Mouse (Mus musculus) gastrocnemius, postnatal 10 days (tissue): ENCODE measurements around the gene Gm13420. TPM values are rescaled to one million over a fixed set of nuclear protein-coding genes. Genes with fewer than 3 reads are reported as not detected.
"Not testable (repeated sequence)": the region's sequence is repeated elsewhere in the genome, so short reads cannot be mapped to it uniquely, and the experiment has no call there.

Experiments
- DNase-seq: peaks from one replicate; pipeline ENCODE4 v3.0.0; 2021; ENCODE audit warnings: mixed read lengths
- total RNA-seq, 2 experiments: library from RNA; stranded (reverse); gene quantifications; 2 replicates each; pipeline ENCODE4 v1.2.3; 2021

Gene Gm13420
- total RNA-seq, 2 experiments from 2014 or later, result not detected

- no peak for DNase-seq
These were observed 12.7 kb downstream of the Gm13420 start for GRCm38 (mm10) chr2:29738799-29739198.

GRCm38 (mm10) chr2:29737209-29737925, 14.1 kb downstream of the Gm13420 start:
- DNase-seq, result no peak

DNA sequence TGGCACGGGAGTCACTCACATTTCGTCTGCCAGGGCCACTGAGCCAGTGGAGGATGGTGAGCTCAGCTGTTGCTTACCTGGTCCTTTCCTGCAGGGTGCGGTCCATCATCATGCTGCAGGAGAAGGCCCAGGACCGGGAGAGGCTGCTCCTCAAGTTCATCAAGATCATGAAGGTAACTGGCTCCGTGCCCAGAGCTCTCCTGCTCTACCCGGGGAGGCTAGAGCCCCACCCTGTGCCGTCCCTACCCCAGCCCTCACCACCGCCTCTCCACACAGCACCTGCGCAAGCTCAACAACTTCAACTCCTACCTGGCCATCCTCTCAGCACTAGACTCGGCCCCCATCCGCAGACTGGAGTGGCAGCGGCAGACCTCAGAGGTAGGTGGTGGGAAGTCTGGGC, 15.8 kb downstream of the Gm13420 start:
- DNase-seq, result no peak

- DNase-seq, result no peak
These were observed 18.1 kb downstream of the Gm13420 start for GRCm38 (mm10) chr2:29733348-29733747.

- no peak for DNase-seq
These were observed 18.9 kb downstream of the Gm13420 start for GRCm38 (mm10) chr2:29732559-29732958.

- peak; percentile 59 for DNase-seq
These were observed 19.9 kb downstream of the Gm13420 start for GRCm38 (mm10) chr2:29731545-29731944.

DNA sequence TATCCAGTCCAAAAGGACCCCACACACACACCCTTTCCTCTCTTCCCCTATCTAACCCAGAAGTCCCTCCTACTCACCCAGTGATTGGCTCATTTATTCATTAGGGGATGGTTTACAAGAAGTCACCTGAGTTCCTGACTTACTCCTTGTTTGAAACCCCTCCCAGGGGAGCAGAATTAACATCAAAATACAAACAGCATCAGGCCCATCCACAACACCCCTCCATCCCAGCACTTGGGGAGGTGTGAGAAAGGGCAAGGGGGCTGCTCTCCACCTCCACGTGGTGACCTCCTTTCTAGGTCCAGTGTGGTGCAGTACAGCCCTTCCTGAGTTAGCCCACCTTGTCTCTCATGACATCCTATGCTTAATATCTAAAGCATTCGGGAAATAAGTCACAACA, 22.0 kb downstream of the Gm13420 start:
- no peak for DNase-seq

DNA sequence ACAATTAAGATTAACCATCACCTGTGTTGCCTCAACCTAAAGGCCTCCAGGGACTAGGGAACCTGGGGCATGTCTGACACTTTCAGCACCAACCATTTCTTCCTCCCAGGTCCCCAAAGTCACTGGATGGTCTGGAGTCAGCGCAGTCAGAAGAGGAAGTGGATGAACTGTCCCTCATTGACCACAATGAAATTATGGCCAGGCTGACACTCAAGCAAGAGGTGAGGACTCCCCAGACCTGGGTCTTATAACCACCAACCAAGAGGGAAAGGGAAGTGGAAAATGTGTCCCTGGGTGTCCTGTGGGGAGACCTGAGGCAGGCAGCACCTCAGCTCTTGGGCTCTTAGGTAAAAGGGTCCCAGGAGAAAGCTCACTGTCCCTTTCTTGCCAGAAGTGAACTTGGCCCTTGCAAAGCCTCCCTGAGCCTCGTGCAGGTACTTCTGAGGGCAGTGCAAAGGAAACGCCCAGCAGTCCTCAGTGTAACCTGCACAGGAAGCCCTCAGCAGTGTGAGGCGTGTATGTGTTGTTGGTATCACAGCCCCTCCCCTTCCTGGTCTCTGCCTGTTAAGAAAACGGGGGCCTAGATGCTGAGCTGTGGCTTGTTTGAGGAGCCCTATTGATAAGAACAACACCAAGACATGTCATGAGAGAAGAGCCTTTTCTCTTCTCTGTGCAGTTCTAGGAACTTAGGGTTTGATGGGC, 26.7 kb downstream of the Gm13420 start:
- DNase-seq, result no peak

DNA sequence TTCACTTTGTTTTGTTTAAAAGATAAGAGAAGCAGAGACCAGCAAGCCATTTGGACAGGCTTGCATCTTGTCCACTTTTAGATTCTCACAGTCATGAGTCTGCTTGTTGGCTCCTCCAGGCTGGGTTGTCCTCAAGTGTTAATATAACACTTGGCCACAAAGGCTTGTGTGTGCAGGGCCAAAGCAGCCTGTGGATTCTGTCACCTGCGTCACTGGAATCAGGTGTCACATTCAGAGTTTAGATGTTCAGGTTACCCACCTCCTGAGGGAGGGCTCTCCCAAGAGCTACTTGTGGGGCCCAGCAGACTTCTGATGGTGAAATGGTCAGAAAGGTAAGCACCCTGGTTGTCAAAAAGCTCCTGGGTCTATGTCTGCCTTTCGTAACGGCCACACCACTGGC, 28.4 kb downstream of the Gm13420 start:
- no peak for DNase-seq

GRCm38 (mm10) chr2:29718581-29718980, 32.9 kb downstream of the Gm13420 start:
- DNase-seq, result no peak

GRCm38 (mm10) chr2:29716691-29717090, 34.8 kb downstream of the Gm13420 start:
- no peak for DNase-seq

- no peak for DNase-seq
These were observed 35.3 kb downstream of the Gm13420 start for GRCm38 (mm10) chr2:29716143-29716542.

DNA sequence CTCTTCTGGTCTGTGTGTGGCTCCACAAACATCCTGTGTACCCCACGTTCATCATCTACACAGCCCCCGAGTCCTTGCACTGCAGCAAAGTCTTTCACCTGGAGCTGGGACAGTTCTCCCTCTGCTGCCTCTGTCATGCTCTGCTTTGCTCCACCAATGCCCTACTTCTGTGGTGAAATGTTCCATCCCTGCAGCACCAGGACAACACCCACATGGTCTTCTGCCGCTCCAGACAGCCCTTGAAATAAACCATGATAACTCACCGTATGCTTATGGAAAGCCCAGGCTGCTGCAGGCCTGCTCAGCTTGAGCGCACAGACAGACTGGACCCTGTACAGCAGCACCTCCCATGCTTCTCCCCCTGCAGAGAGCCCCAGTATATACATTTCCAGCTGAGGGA, 37.4 kb downstream of the Gm13420 start:
- no peak for DNase-seq

DNA sequence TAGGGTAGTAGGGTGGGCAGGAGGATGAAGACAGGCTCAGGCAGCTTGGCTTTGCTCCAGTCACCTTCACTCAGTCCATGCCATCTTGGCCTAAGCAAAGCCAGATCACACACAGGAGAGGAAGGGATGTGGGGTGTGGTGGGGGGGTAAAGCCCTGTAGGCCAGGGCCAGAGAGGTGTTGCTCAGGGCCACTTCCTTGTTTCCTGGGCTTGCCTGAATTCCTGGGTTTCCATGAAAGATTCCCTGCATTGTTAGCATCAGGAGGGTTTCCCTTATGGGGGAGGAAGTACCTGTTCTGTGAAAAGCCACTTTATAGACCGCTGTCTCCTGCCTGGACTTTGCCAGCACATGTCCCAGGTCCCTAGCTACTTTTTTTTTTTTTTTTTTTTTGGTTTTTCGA, 38.0 kb downstream of the Gm13420 start:
- no peak for DNase-seq

- DNase-seq, result no peak
These were observed 39.6 kb downstream of the Gm13420 start for GRCm38 (mm10) chr2:29711877-29712276.

DNA sequence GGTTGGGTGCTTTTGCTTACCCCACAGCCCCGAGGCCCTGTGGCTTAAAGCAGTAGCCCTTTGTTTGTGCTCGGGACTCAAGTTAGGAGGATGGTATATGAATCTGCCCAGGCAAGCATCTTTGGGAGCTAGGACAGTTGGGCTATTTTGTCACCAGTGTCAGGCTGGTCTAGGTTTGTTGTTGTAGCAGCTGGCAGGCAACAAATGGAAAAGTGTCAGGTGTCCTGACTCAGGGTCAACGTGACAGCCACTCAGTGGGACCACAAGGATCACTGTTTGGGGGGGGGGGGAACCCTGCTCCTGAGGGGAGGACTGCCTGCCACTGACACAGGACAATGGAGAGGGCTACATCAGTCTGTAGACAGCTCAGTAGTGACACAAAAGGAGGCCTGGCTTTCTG, 40.4 kb downstream of the Gm13420 start:
- no peak for DNase-seq

DNA sequence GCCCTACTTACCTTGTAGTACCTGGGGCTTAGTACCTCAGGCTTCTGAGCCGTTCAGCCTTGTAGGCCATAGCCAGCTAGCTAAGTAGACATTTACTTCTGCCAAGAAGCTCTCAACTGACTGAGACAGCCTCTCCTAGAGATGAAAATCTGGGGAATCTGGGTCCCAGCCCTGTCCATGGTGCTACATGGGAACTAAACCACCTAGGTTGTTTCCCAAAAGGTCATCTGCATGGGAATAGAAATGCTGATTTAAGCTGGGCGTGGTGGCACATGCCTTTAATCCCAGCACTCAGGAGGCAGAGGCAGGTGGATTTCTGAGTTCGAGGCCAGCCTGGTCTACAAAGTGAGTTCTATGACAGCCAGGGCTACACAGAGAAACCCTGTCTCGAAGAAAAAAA, 43.3 kb downstream of the Gm13420 start:
- DNase-seq, result not testable (repeated sequence)

GRCm38 (mm10) chr2:29707731-29708130, 43.8 kb downstream of the Gm13420 start:
- DNase-seq, result no peak

GRCm38 (mm10) chr2:29706726-29707620, 44.5 kb downstream of the Gm13420 start:
- no peak for DNase-seq

DNA sequence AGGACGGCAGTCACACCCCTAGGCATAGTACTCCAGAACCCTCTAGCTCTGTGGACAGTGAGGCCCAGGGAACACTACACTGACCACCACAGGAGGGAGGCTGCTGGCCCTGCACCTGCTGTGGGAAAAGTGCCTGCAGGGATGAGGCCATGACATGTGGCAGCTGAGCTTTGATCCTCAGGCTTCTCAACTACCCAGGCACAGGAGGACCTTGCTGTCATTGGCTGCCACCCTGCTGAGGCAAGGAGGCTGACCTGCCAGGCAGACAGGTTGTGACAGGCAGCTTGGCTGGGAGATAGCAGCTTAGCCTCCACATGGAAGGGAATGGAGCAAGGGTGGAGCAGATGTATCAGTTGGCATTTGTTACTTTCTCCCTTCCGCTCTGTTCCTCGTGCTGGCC, 46.0 kb downstream of the Gm13420 start:
- peak; percentile 47 for DNase-seq

GRCm38 (mm10) chr2:29703104-29704081, 48.1 kb downstream of the Gm13420 start:
- no peak for DNase-seq

GRCm38 (mm10) chr2:29702189-29702588, 49.3 kb downstream of the Gm13420 start:
- DNase-seq, result no peak
